Mouse (Mus musculus): Measurements from ENCODE around the gene Kazn.

The Kazn gene

GRCm38 (mm10) chr4:142239240-142240126 is at the start of gene Kazn:
Gene Kazn, minus strand, starts transcription at chr4:142239401.
- no peak for DNase-seq (ENCODE audit: low read depth)

- DNase-seq (ENCODE audit: low read depth), result no peak
Measured at GRCm38 (mm10) chr4:142285471-142285870, 46.3 kb upstream of the Kazn start.

GRCm38 (mm10) chr4:142283867-142284266 is 44.7 kb upstream of the Kazn start:
- DNase-seq (ENCODE audit: low read depth), result no peak

GRCm38 (mm10) chr4:142278197-142278575 is 39.0 kb upstream of the Kazn start:
- no peak for DNase-seq (ENCODE audit: low read depth)

- no peak for DNase-seq (ENCODE audit: low read depth)
Measured at GRCm38 (mm10) chr4:142277481-142278196, 38.4 kb upstream of the Kazn start.

- no peak for DNase-seq (ENCODE audit: low read depth)
Measured at GRCm38 (mm10) chr4:142275242-142275641, 36.0 kb upstream of the Kazn start.

GRCm38 (mm10) chr4:142274441-142275234 is 35.4 kb upstream of the Kazn start:
- DNase-seq (ENCODE audit: low read depth), result no peak

- no peak for DNase-seq (ENCODE audit: low read depth)
Measured at GRCm38 (mm10) chr4:142271506-142271905, 32.3 kb upstream of the Kazn start.

- DNase-seq (ENCODE audit: low read depth), result no peak
Measured at GRCm38 (mm10) chr4:142267832-142268231, 28.6 kb upstream of the Kazn start.

GRCm38 (mm10) chr4:142267348-142267819 is 28.2 kb upstream of the Kazn start:
- DNase-seq (ENCODE audit: low read depth), result no peak

- no peak for DNase-seq (ENCODE audit: low read depth)
Measured at GRCm38 (mm10) chr4:142264335-142264734, 25.1 kb upstream of the Kazn start.

GRCm38 (mm10) chr4:142261725-142262124 is 22.5 kb upstream of the Kazn start:
- no peak for DNase-seq (ENCODE audit: low read depth)

GRCm38 (mm10) chr4:142258730-142259129 is 19.5 kb upstream of the Kazn start:
- no peak for DNase-seq (ENCODE audit: low read depth)

GRCm38 (mm10) chr4:142254088-142254487 is 14.9 kb upstream of the Kazn start:
- no peak for DNase-seq (ENCODE audit: low read depth)

- no peak for DNase-seq (ENCODE audit: low read depth)
Measured at GRCm38 (mm10) chr4:142251471-142252354, 12.5 kb upstream of the Kazn start.

GRCm38 (mm10) chr4:142250054-142250453 is 10.9 kb upstream of the Kazn start:
- DNase-seq (ENCODE audit: low read depth), result no peak

GRCm38 (mm10) chr4:142249401-142249800 is 10.2 kb upstream of the Kazn start:
- no peak for DNase-seq (ENCODE audit: low read depth)

- no peak for DNase-seq (ENCODE audit: low read depth)
Measured at GRCm38 (mm10) chr4:142248426-142248825, 9.2 kb upstream of the Kazn start.

GRCm38 (mm10) chr4:142246698-142247097 is 7.5 kb upstream of the Kazn start:
- no peak for DNase-seq (ENCODE audit: low read depth)

- no peak for DNase-seq (ENCODE audit: low read depth)
Measured at GRCm38 (mm10) chr4:142244641-142245040, 5.4 kb upstream of the Kazn start.

- no peak for DNase-seq (ENCODE audit: low read depth)
Measured at GRCm38 (mm10) chr4:142242750-142243383, 3.7 kb upstream of the Kazn start.
